Mouse (Mus musculus) megakaryocyte progenitor cell, adult 5-6 weeks (primary cell): Measurements from ENCODE around the gene Sept5. TPM values are rescaled to one million over a fixed set of nuclear protein-coding genes. Genes with fewer than 3 reads are reported as not detected.

ENCODE experiments used
- ATAC-seq: replicated peaks from 2 replicates; pipeline ENCODE4 v1.8.0; 2016; ENCODE audit warnings: mild to moderate bottlenecking, moderate TSS enrichment, inconsistent platforms; ENCODE audit not compliant: poor library complexity
- total RNA-seq, 2 experiments: library from RNA; stranded (forward) in 1 of 2; stranded (reverse) in 1 of 2; fragments of 157-497, 149-512 nt in 1 of 2; fragments of 200-1000 nt in 1 of 2; gene quantifications; 2 replicates each; pipeline versions ENCODE4 v1.2.3 to v1.2.4; 2015 to 2017

Gene Sept5
- total RNA-seq (2015) (7.0 and 9.1 TPM in 2 replicates), total RNA-seq (2017) (2.6 and 8.7 TPM in 2 replicates)

GRCm38 (mm10) chr16:18629390-18630231, at the start of gene Sept5:
Gene Sept5 (minus strand): TSS chr16:18629954.
- no peak for ATAC-seq

GRCm38 (mm10) chr16:18679112-18679511, 49.4 kb upstream of the Sept5 start:
- ATAC-seq = peak; percentile 63; the same call in 1 of the 2 replicates

- peak; percentile 90 for ATAC-seq
Measured at GRCm38 (mm10) chr16:18677746-18678679, 48.3 kb upstream of the Sept5 start.

- no peak for ATAC-seq
Measured at GRCm38 (mm10) chr16:18673005-18673404, 43.3 kb upstream of the Sept5 start.

GRCm38 (mm10) chr16:18672027-18672426, 42.3 kb upstream of the Sept5 start:
- ATAC-seq = no peak

- no peak for ATAC-seq
Measured at GRCm38 (mm10) chr16:18669914-18670313, 40.2 kb upstream of the Sept5 start.

- ATAC-seq = no peak
Measured at GRCm38 (mm10) chr16:18658597-18658996, 28.8 kb upstream of the Sept5 start.

GRCm38 (mm10) chr16:18655372-18656098, 25.8 kb upstream of the Sept5 start:
- ATAC-seq = peak; percentile 87

GRCm38 (mm10) chr16:18653290-18654160, 23.8 kb upstream of the Sept5 start:
- ATAC-seq = no peak

- no peak for ATAC-seq
Measured at GRCm38 (mm10) chr16:18649126-18649525, 19.4 kb upstream of the Sept5 start.

- ATAC-seq = no peak
Measured at GRCm38 (mm10) chr16:18645329-18645728, 15.6 kb upstream of the Sept5 start.

- ATAC-seq = no peak
Measured at GRCm38 (mm10) chr16:18644485-18644884, 14.7 kb upstream of the Sept5 start.

- peak; percentile 68 for ATAC-seq
Measured at GRCm38 (mm10) chr16:18643406-18643998, 13.7 kb upstream of the Sept5 start.

GRCm38 (mm10) chr16:18642897-18643296, 13.1 kb upstream of the Sept5 start:
- no peak for ATAC-seq

- ATAC-seq = no peak
Measured at GRCm38 (mm10) chr16:18642291-18642690, 12.5 kb upstream of the Sept5 start.

GRCm38 (mm10) chr16:18639382-18639929, 9.7 kb upstream of the Sept5 start:
- ATAC-seq = no peak

GRCm38 (mm10) chr16:18638396-18638795, 8.6 kb upstream of the Sept5 start:
- ATAC-seq = 0 out of 2 replicates have a peak, but pooled peaks have one; percentile 34

- no peak for ATAC-seq
Measured at GRCm38 (mm10) chr16:18636804-18637203, 7.0 kb upstream of the Sept5 start.

- no peak for ATAC-seq
Measured at GRCm38 (mm10) chr16:18636401-18636800, 6.6 kb upstream of the Sept5 start.
